Mouse (Mus musculus) kidney, postnatal 0 days (tissue): ENCODE results near the gene Gkn3. TPM values are rescaled to one million over a fixed set of nuclear protein-coding genes. Genes with fewer than 3 reads are reported as not detected.
A peak's percentile ranks its signal among the peaks of the same experiment; 100 is the strongest.

Experiments used
- ATAC-seq: fragments of 200-750 bp; cut with Nextera tagmentation; replicated peaks from 2 replicates; pipeline ENCODE4 v1.8.0; 2017; ENCODE audit warnings: low read depth, moderate number of reproducible peaks, moderate TSS enrichment, moderate library complexity; ENCODE audit not compliant: low FRiP score
- DNase-seq: peaks from one replicate; pipeline ENCODE4 v3.0.0-alpha.2; 2016; ENCODE audit warnings: low spot score
- H3K27ac ChIP-seq: fragments of 300-500 bp; sonication (generic); 2 replicates; pipeline ENCODE4 v1.5.1; 2014; ENCODE audit warnings: mild to moderate bottlenecking
- H3K27me3 ChIP-seq: fragments of 300-500 bp; sonication (generic); 2 replicates; pipeline ENCODE4 v1.6.1; 2014; ENCODE audit warnings: low read length, mixed read lengths; ENCODE audit not compliant: insufficient read depth
- H3K36me3 ChIP-seq: fragments of 300-500 bp; sonication (generic); 2 replicates; pipeline ENCODE4 v1.6.1; 2014; ENCODE audit warnings: low read length, mixed read lengths; ENCODE audit not compliant: insufficient read depth
- H3K4me1 ChIP-seq: fragments of 300-500 bp; sonication (generic); replicated peaks from 2 replicates; pipeline ENCODE4 v1.6.1; 2014; ENCODE audit warnings: antibody characterized with exemption, low read length, mixed read lengths; ENCODE audit not compliant: insufficient read depth
- H3K4me2 ChIP-seq: fragments of 300-500 bp; sonication (generic); 2 replicates; pipeline ENCODE4 v1.6.1; 2014; ENCODE audit warnings: mild to moderate bottlenecking, low read length, moderate library complexity, mixed read lengths
- H3K4me3 ChIP-seq: fragments of 300-500 bp; sonication (generic); replicated peaks from 2 replicates; pipeline ENCODE4 v1.5.1; 2014; ENCODE audit warnings: low read depth, low read length
- H3K9ac ChIP-seq: fragments of 300-500 bp; sonication (generic); 2 replicates; pipeline ENCODE4 v1.6.1; 2014; ENCODE audit warnings: low read depth, low read length
- H3K9me3 ChIP-seq: fragments of 300-500 bp; sonication (generic); replicated peaks from 2 replicates; pipeline ENCODE4 v1.6.1; 2016; ENCODE audit warnings: low read length, inconsistent platforms, mixed read lengths
- CTCF ChIP-seq: IDR thresholded peaks from 2 replicates; pipeline ENCODE4 v1.5.1; 2016; ENCODE audit warnings: antibody characterized with exemption, low read depth, mild to moderate bottlenecking, moderate library complexity
- WGBS: fragments of 180-500 bp; shearing (Covaris S2); extraction: QIAGEN DNeasy Blood & Tissue Kit; methylation state at CpG from one replicate; pipeline ENCODE4 v1.1.7; 2014; 5-methylcytosine and 5-hydroxymethylcytosine counted together
- polyA plus RNA-seq: library from polyadenylated mRNA; unstranded; fragments of >200 nt; fragmentation: Nextera tagmentation; extraction: Ambion mirVana; gene quantifications from 2 replicates; pipeline ENCODE4 v1.2.1, GENCODE M21; 2015

Gkn3 gene
- polyA plus RNA-seq, 1 experiment from 2014 or later, result 1.0 TPM

DNA sequence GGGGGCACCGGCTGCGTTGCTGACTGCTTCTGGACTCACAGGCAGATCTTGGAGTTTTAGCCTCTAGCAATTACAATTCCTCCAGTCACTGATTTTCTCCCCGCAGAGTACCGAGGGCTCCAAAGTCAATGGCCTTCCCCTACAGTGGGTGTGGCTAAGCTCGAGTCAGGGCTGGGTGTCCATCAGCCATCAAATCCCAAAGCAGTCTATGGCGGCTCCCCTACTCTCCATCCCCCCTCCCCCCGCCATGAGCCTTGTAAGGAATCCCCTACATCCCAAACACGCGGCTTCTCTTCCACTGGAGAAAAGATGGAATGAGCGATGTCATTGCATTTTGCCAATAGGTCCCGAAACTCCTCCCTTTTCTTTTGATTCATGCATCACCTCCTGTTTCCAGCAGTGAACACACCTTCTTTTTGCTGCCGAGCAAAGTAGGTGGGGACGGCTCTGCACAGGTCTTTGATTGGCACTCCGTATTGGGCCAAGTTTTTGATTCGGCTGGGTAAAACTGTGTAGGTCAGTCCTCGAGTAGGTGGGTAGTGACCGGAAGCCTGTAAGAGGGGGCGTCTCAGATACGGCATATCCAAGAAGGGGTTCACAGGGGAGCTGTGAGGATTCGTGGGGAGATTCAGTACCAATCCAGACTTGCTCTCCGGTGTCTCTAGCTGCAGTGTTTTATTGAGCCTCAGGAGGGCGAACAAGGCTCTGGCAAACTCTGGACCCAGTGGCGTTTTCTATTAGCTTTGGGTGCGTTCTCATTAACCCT is 4.6 kb downstream of the Gkn3 start:
- Histone ChIP-seq H3K4me1 (no peaks in the 10 kb centered on the region), H3K9ac (0 out of 2 replicates have a peak overlapping the region, but pooled peaks have one; percentile 0), H3K27me3 (no peaks in the 10 kb centered on the region), H3K36me3 (no peaks in the 10 kb centered on the region), H3K9me3 (no peaks in the 10 kb centered on the region), H3K4me2 (peak overlapping the region; percentile 52), H3K4me3 (peak overlapping the region; percentile 17; the same call in 1 of the 2 replicates), H3K27ac (no peak overlapping the region)
- WGBS, result 11% methylated on average over 24 of the region's 24 CpGs
- ATAC-seq (no peak), DNase-seq (peak; percentile 69)
- TF ChIP-seq CTCF, result peak; percentile 58

DNA sequence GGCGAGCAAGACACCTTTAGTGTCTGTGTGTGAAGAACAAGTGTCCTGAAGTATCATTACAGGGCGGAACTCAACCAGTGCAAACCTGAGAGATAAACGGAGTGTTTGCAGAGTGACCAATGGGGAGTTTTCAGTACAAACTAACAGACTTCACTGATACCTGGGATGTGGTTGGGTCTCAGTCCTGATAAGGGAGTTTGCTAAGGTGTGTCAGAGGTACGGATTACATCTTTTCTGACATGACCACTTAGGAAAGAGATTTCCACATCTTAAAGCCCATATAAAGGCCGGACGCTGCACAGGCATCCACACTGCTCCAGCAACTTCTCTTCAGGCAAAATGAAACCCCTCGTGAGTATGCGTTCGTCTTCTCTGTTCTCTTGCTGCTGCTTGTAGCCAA is 15.7 kb downstream of the Gkn3 start, which contains the start of gene Gkn2:
Gkn2 (plus strand) TSS at position 301 of the 400 bp plus-strand sequence.
- Histone ChIP-seq H3K9ac (no peak within 1 kb of the TSS), H3K36me3 (no peaks in the 10 kb centered on the region), H3K27me3 (no peaks in the 10 kb centered on the region), H3K9me3 (no peaks in the 10 kb centered on the region), H3K27ac (no peak within 1 kb of the TSS), H3K4me3 (no peak within 1 kb of the TSS), H3K4me2 (no peak within 1 kb of the TSS), H3K4me1 (no peaks in the 10 kb centered on the region)
- ATAC-seq (no peak), DNase-seq (no peak)
- no peak for TF ChIP-seq CTCF
- 88% methylated on average over 9 of the region's 9 CpGs for WGBS

DNA sequence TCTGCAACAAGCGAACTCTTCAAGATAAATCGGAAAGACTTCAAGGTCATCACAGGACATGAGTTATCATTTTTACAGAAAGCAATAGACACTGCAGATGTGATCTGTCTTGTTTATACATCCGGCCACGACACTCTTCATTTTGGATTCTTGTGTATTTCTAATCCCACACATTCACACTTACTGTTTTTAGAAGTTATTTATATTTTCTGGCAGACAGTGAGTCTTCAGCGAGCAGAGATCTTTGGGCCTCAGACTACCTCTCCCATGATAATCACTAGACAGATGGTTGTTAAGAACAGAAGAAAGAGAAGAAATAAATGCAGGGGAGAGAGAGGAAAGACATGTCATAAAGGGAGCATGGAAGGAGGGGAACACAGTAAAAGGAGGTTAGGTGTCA is 19.5 kb downstream of the Gkn3 start:
- 77% methylated on average over 5 of the region's 5 CpGs for WGBS
- H3K4me2 ChIP-seq, result no peak overlapping the region
- no peaks in the 10 kb centered on the region for H3K4me1 ChIP-seq
- no peak for DNase-seq
- H3K9ac ChIP-seq, result no peak overlapping the region
- no peaks in the 10 kb centered on the region for H3K27me3 ChIP-seq
- H3K9me3 ChIP-seq, result no peaks in the 10 kb centered on the region
- ATAC-seq, result no peak
- H3K4me3 ChIP-seq, result no peak overlapping the region
- H3K36me3 ChIP-seq, result no peaks in the 10 kb centered on the region
- no peak overlapping the region for H3K27ac ChIP-seq
- TF ChIP-seq CTCF, result no peak

DNA sequence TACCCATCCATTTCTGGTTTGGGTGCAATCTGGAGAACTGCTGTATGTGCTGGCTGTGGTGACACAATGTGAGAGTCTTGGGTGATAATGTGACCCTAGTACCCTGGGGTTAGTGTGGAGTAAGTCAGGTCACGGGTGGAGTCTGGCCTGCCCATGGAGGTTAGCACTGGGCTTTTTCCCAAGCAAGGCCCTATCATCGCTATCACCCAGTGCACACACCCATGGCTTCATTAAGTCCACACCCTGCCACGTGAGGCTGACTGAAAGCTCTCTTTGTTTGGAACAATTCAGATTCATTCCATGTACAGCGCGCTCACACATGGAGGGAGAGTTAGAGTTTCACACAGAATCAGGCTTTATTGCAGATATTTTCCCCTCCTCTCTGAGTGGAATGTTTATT is 34.3 kb downstream of the Gkn3 start:
- no peaks in the 10 kb centered on the region for H3K27me3 ChIP-seq
- no peak overlapping the region for H3K27ac ChIP-seq
- TF ChIP-seq CTCF, result no peak
- ATAC-seq, result no peak
- H3K36me3 ChIP-seq, result no peaks in the 10 kb centered on the region
- H3K9ac ChIP-seq, result no peak overlapping the region
- H3K9me3 ChIP-seq, result no peaks in the 10 kb centered on the region
- no peaks in the 10 kb centered on the region for H3K4me1 ChIP-seq
- H3K4me3 ChIP-seq, result no peak overlapping the region
- no peak overlapping the region for H3K4me2 ChIP-seq
- no peak for DNase-seq
- WGBS, result 78% methylated on average over 5 of the region's 5 CpGs

DNA sequence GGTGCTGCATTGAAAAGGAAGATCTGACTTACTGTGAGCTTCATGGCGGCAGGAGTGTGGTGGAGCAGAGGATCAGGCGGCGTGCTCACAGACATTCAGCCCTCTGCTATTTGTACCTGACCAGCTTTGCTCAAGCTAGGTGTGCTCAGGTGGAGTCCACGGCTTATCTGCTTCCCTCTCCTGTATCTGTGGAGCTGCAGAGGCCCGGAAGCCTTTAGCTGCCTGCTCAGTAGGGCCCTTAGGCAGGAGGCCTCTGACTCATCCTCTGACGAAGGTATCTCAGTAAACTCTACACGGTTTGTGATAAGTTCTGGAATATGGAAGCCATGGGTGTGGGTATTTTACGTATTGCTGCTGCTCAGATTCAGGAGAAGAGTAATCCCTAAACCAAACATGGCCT is 37.9 kb downstream of the Gkn3 start, which contains the start of gene Gkn1:
Gkn1 (minus strand) TSS at position 114 of the 400 bp plus-strand sequence.
- H3K27ac ChIP-seq, result no peak within 1 kb of the TSS
- no peak within 1 kb of the TSS for H3K4me2 ChIP-seq
- no peaks in the 10 kb centered on the region for H3K36me3 ChIP-seq
- no peaks in the 10 kb centered on the region for H3K4me1 ChIP-seq
- 93% methylated on average over 8 of the region's 8 CpGs for WGBS
- ATAC-seq, result no peak
- no peak within 1 kb of the TSS for H3K9ac ChIP-seq
- no peak for DNase-seq
- no peak within 1 kb of the TSS for H3K4me3 ChIP-seq
- TF ChIP-seq CTCF, result no peak
- H3K9me3 ChIP-seq, result no peaks in the 10 kb centered on the region
- H3K27me3 ChIP-seq, result no peaks in the 10 kb centered on the region

DNA sequence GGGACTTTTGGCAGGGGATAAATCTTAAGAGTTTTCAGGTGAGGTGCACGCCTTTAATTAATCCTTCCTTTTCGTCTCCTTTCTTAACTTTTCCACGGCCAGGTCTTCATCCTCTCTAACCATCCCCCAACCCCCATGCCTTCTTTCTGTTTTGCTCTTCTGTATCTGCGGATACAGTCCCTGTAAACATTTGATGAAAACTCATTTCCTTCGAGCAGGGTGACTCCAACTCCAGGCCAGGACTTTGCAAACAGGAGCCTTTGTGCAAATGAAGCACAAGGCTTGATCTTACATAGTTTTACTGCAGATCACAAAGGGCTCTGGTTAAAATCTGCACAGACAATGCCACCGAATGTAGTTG is 52.8 kb downstream of the Gkn3 start:
- no peak for ATAC-seq
- Histone ChIP-seq H3K9me3 (no peaks in the 10 kb centered on the region), H3K9ac (no peak overlapping the region), H3K27ac (no peak overlapping the region), H3K4me2 (peak overlapping the region; percentile 83; the same call in 1 of the 2 replicates), H3K4me1 (no peaks in the 10 kb centered on the region), H3K4me3 (no peak overlapping the region; the same call in 1 of the 2 replicates), H3K27me3 (no peaks in the 10 kb centered on the region), H3K36me3 (no peaks in the 10 kb centered on the region)
- no peak for TF ChIP-seq CTCF
- 33% methylated on average over 6 of the region's 6 CpGs for WGBS
- no peak for DNase-seq
